Mouse (Mus musculus) adrenal gland, adult (tissue): ENCODE measurements around the gene Taar7b.
A peak's percentile ranks its signal among the peaks of the same experiment; 100 is the strongest.

Experiments used
- DNase-seq, 2 experiments: peaks; one replicate each; pipeline ENCODE4 v3.0.0; 2022 to 2023; ENCODE audit warnings: low spot score in 1 of 2; ENCODE audit not compliant: inconsistent age in 2 of 2

Gene Taar7b

DNA sequence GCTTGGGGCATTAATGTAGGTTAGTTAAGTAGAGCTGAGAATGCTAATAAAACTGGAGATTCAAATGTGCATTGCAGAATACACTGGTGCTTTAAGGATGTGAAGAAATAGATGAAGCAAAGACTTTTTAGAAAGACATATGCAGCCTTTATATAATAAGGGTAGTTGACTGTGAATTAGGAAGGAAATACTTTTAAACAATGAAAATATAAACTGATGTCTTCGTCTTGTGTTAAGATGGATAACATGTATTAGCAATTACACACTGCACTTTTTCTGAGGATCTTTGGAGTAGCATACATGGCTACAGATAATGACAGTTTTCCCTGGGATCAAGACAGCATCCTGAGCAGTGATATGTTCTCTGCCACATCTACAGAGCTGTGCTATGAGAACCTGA, at the start of gene Taar7b:
Gene Taar7b (plus strand): TSS at position 301 of the 400 bp plus-strand sequence.
- DNase-seq = no peak

DNA sequence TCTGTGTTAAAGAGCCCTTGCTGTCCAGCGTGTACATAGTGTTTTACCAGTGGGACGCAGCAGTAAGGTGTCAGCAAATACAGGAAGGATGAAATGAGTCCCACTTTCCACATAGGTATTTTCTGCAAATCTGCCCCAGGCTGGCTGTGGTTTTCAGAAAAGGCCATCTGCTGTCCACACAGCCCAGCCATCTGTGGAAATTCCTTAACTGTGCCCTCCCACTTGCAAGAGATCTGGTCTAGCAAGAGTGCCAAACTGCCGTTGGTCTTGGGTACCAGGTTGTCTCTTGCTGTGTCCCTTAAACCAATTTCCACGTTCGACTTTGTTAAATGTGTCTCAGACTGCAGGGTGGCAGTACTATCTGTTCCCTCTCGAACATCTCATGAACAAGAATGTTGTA, 48.0 kb upstream of the Taar7b start:
- DNase-seq = no peak

DNA sequence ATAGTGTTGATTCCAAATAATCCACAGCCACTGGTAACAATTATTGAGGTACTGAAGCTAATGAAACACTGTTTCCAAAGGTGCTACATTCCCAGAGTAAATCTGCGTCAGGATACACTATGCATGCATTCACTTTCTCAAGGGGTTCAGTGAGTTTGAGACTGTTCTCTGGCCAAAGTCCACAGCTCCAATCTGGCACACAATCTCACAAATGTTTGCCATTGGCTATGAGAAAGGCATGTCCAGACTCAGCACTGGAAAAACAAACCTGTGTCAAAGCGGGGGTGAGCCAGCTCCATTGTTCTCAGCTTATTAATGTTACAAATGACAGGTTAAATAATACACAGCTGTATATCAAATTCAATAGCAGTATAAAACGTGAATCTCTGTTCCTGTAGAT, 40.7 kb upstream of the Taar7b start:
- DNase-seq = no peak

DNA sequence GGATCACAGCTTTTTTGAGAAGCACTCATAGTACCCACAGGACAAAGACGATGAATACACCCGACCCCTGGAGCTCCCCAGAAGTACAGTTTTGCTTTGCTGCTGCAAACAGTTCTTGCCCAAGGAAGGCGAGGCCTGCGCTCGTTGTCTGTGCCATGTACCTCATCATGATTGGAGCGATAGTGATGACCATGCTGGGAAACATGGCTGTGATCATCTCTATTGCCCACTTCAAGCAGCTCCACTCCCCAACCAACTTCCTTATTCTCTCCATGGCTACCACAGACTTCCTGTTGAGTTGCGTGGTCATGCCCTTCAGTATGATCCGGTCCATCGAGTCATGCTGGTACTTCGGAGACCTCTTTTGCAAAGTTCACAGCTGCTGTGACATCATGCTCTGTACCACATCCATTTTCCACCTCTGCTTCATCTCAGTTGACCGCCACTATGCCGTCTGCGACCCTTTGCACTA, 39.3 kb upstream of the Taar7b start, which contains the start of gene Taar4:
Gene Taar4 (plus strand): TSS at position 51 of the 472 bp plus-strand sequence.
- no peak for DNase-seq

DNA sequence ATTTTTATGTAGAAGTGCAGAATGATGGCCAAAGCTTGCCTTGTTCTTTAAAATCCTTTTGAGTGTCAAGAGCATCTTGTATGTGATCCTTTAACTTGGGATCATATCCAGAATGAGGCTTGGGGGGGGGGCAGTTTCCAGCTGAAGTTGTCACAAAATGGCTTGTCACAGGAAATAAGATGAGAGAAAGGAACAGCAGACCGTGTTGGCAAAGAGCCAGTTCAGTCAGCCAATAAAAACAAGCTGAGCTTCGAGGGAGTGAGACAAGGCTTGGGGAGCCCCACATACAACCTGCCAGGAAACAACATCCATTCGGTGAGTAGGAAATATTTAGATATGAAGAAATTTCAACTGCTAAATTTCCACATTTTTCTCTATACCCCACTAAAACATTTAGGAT, 36.3 kb upstream of the Taar7b start:
- DNase-seq = no peak

DNA sequence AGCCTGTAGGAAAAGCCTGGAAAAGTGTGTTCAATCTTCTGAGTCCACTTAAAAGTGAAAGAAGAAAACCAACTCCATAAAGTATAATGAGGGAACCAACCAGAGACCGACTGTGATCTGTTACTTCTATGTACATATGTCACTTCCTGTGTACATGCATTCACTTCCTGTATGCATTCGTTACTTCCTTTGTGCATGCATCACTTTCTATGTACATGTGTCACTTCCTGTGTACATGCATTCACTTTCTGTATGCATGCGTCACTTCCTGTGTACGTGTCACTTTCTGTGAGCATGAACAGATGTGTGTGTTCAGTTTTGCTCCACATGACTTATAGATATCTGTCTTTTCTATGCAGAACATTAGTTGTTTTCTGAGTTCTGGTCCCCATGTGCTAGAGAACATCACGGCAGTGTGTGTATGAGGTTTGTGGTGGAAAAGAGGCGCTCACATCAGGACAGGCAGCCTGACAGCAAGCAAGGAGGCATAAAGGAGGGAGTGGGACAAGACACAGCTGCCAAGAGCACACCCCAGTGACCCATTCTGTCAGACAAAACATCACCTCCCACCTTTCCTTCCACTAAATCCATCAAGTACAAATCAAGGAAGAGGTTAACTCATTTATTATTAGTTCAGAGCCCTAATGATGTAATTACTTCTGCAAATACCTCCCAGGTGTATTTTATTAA, 34.7 kb upstream of the Taar7b start:
- DNase-seq = no peak

DNA sequence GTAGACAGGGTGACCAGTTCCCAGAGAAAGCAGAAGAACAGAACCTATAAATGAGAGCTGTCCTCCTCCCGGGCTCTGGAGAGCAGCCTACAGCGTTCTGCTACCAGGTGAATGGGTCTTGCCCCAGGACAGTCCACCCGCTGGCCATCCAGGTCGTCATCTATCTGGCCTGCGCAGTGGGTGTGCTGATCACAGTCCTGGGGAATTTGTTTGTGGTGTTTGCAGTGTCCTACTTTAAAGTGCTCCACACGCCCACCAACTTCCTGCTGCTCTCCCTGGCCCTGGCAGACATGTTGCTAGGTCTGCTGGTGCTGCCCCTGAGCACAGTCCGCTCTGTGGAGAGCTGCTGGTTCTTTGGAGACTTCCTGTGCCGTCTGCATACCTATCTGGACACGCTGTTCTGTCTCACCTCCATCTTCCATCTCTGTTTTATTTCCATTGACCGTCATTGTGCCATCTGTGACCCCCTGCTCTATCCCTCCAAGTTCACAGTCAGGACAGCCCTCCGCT, 29.0 kb upstream of the Taar7b start, which contains the start of gene Taar5:
Gene Taar5 (plus strand): TSS at position 51 of the 510 bp plus-strand sequence.
- DNase-seq = no peak

DNA sequence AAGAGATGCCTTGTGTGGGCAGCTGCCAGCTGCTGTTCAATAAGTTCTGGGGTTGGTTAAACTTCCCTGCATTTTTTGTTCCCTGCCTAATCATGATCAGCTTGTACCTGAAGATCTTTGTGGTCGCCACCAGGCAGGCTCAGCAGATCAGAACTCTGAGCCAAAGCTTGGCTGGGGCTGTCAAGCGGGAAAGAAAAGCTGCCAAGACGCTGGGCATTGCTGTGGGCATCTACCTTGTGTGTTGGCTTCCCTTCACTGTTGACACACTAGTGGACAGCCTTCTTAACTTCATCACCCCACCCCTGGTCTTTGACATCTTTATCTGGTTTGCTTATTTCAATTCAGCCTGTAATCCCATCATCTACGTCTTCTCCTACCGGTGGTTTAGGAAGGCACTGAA, 28.5 kb upstream of the Taar7b start:
- no peak for DNase-seq

DNA sequence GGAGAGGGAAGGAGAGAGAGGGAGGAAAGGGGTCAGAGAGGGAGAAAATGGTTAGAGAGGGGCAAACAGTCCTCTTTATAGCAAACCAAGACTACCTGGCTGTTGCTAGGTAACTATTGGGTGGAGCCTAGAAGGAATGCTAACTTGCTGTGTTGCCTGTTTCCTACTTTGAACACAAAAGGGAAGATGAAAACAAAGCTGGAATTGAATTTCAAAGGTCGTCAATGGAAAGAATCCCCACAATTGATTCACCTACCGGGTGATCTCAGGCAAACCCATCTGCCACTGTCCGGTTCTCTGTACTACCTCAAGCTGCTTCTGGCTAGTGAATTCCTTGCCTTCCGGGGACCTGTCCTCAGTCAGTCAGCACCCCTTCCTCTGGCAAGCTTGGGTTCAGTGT, 21.8 kb upstream of the Taar7b start:
- DNase-seq = no peak

DNA sequence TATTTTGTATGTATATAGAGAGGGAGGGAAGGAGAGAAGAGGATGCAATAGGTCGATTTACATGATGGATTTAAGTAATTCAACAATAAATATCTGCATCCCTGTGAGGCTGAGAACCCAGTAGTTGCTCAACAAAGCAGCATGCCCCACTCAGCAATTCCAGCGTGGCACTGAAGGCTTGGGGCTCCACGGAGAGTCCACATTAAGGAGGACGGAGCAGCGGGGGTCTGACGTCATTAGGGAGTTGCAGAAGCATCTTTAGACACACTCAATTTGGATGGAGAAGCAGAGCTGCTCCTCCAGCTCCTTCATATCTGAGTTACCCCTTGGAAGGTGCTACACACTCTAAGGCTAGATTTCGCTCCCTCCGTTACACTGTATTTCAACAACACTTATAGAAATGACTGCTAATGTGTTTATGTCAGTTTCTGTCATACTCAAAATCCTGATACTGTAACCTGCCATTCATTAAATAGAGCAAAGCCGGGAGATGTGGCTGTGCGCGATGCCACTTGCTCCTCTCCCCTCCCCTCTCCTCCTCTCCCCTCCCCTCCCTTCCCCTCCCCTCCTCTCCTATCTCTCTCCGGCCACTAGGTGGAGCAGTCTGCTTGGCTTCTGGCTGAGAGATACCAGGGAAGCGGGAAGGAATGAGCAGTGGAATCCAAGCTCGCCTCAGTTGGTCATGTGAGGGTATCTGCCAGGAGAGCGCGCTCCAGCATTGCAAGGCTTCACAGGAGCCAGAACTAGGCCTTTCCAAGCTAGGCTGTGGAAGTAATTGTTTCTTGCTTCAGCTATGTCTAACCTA, 20.6 kb upstream of the Taar7b start:
- DNase-seq = peak; percentile 76 to 91

DNA sequence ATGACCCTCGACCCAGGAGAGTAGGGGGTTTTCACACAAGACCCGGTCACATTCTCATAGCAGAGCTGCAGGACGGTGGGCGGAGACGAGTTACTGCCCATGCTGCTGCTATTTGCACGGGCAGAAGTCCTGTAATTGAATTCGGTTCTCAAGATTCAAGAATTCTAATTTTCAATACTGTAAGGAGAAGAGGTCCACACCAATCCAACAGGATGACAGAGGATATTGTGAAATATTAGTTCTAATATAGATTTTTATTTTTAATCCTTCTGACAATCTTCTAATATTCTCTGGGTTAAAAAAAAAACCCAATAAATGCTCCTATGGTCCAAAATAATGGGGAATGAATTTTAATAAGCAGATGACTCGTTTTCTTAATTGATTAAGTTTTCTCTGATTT, 14.2 kb upstream of the Taar7b start, which contains the start of gene Taar6:
Gene Taar6 (minus strand): TSS at position 101 of the 400 bp plus-strand sequence.
- DNase-seq = no peak

DNA sequence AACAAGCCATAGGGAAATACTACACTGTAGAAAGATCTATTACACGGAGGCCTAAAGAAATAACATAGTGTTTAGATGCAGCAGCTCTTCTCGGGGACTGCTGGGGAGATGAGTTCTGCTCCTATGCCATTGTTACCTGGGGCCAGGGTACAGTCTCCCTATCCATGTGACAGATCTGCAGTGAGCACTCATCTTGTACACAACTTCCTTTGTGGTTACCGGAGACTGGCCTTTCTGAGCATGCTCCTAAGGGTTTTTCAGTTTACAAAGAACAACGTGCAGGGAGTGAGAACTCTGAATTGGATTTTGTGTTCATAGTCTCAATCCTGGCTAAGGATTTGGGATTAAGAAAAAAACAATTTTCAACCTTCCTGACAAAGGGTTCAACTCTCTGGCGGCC, 13.3 kb upstream of the Taar7b start:
- no peak for DNase-seq

DNA sequence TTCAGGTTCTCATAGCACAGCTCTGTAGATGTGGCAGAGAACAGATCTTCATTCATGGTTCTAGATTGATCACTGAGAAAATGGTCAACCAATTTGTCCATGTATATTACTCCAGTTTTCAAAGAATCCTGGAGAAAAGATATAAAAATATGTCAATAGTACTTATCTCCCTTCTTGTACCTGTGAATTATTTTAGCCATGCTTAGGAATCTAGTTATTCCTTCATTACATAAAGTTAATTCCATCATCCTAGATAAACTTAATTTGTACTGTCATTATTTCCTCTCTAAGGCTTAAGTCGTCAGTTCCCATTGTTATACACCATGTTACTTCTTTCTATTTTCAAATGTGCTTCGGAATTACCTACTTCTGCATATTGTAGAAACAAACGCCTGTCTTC, 6.4 kb upstream of the Taar7b start, which contains the start of gene Taar7a:
Gene Taar7a (minus strand): TSS at position 101 of the 400 bp plus-strand sequence.
- DNase-seq = no peak

DNA sequence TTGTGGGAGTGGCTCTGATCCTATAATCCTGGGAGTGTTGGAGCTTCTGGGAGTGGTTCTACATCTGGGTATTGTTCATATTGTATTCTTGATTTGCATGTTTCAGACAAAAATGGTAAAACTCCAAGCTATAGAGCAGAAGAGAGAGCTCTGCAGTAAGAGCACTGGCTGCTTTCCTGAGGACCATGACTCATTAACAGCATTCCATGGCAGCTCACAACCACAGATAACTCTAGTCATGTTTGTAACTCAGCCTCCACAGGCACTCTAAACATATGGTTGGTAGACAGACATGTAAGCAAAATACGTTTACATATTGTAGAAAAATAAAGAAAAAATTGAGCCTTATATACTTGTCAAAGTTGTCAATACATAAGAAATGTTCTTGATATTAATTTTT, 6.7 kb downstream of the Taar7b start:
- no peak for DNase-seq

DNA sequence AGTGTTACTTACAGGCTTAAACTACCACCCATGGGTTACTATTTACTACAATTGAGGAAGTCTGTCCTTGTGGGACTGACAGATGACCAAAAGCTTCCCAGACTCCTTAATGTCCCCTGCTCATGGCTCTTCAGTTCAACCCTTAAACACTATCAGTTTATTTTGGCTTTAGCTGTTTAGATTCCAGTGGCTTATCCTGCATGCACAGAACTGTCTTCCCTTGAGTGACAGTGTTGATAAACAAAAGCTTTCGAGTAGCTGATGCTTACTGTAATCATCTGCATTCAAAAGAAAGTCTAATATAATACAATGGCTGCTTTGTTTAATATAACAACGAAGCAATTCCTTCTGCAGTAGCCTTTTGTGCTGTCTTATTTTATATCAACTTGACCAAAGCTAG, 7.3 kb downstream of the Taar7b start:
- DNase-seq = no peak

DNA sequence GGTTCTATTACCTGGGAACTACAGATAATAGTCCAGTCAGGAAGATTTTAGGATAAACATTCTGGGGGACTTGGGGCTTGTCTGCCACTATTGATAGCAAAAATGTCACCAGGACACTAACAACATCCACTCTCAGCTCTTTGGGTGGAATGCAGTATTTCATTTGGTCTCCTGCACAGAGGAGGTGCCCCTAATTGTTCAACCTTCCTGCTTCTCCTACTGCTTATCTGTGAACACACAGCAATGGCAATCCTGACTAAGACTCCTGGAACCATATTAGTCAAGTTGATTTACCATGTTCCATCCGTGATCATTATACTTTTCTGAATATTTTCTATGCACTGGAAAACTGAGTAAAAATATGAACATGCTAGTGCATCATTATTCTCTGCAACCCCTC, 8.4 kb downstream of the Taar7b start:
- DNase-seq = no peak

DNA sequence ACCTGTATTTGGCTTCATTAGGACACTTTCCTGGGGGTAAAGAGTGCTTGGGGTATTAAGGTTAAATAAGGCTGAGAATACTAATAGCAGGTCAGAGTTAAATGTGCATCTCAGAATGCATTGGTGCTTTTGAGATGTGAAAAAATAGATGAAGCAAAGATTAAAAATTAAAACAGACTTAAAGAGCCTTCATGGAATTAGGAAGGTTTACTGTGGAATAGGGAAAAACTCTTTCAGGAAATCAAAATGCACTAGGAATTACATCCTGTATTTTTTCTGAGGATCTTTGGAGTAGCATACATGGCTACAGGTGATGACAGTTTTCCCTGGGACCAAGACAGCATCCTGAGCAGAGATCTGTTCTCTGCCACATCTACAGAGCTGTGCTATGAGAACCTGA, 27.2 kb downstream of the Taar7b start, which contains the start of gene Taar7d:
Gene Taar7d (plus strand): TSS at position 301 of the 400 bp plus-strand sequence.
- DNase-seq = no peak

DNA sequence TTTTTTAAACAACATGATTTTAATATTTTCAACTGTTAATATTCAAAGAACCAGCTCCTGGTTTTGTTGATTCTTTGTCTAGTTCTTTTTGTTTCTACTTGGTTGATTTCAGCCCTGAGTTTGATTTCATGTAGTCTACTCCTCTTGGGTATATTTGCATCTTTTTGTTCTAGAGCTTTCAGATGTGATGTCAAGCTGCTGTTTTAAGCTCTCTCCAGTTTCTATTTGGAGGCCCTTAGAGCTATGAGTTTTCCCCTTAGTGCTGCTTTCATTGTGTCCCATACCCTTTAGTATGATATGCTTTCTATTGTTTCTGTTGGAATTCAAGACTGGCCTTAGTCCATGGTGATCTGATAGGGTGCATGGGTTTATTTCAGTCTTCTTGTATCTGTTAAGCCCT, 31.6 kb downstream of the Taar7b start:
- DNase-seq = no peak

DNA sequence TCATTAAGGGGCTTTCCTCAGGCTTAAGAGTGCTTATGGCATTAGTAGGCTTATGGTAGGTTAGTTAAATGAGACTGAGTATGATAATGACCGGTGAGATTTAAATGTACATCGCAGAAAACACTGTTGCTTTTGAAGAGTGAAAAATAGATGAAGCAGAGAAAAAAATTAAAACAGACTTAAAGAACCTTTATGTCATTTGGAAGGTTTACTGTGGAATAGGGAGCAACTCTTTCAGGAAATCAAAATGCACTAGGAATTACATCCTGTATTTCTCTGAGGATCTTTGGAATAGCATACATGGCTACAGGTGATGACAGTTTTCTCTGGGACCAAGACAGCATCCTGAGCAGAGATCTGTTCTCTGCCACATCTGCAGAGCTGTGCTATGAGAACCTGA, 37.6 kb downstream of the Taar7b start, which contains the start of gene Taar7e:
Gene Taar7e (plus strand): TSS at position 301 of the 400 bp plus-strand sequence.
- DNase-seq = no peak

DNA sequence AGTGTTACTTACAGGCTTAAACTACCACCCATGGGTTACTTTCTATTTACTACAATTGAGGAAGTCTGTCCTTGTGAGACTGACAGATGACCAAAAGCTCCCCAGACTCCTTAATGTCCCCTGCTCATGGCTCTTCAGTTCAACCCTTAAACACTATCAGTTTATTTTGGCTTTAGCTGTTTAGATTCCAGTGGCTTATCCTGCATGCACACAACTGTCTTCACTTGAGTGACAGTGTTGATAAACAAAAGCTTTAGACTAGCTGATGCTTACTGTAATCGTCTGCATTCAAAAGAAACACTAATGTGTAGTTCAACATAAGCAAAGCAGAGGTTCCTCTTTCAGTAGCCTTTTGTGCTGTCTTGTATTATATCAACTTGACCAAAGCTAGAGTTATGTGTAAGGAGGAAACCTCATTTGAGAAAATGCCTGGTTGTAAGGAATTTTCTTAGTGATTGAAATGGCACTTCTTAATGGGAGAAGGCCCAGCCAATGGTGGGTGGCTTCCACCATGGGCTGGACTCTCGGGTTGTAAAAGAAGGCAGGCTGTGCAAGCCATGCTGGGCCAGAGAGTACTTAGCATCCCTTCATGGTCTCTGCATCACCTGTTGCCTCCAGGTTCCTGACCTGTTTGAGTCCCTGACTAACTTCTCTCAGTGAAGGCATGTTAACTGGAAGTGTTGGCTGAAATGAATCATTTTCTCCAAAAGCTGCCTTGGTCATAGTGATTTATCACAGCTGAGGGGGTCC, 40.6 kb downstream of the Taar7b start:
- no peak for DNase-seq

DNA sequence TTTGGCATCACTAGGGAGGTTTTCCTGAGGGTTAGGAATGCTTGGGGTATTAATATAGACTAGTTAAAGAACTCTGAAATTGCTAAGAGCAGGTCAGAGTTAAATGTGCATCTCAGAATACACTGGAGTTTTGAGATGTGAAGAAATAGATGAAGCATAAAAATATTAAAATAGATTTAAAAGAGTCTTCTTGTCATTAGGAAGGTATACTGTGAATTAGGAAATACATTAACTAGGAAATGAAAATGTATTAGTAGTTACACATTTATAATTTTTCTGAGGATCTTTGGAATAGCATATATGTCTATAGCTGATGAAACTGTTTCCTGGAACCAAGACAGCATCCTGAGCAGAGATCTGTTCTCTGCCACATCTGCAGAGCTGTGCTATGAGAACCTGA, 49.5 kb downstream of the Taar7b start, which contains the start of gene Taar7f:
Gene Taar7f (plus strand): TSS at position 301 of the 400 bp plus-strand sequence.
- no peak for DNase-seq
